Mouse (Mus musculus) brain, embryonic 18.5 days (tissue): Measurements from ENCODE around the gene Gm20518.
A peak's percentile ranks its signal among the peaks of the same experiment; 100 is the strongest.

Experiments
- DNase-seq: peaks from one replicate; pipeline ENCODE4 v3.0.0-alpha.2; 2012; ENCODE audit warnings: low read depth, low spot score

The Gm20518 gene

GRCm38 (mm10) chr16:17807192-17808009 is 84.1 kb downstream of the Gm20518 start:
- DNase-seq: peak; percentile 88

- no peak for DNase-seq
Observed at GRCm38 (mm10) chr16:17806581-17807191, 84.8 kb downstream of the Gm20518 start.

- DNase-seq: no peak
Observed at GRCm38 (mm10) chr16:17804982-17805381, 86.5 kb downstream of the Gm20518 start.

- no peak for DNase-seq
Observed at GRCm38 (mm10) chr16:17804449-17804912, 87.0 kb downstream of the Gm20518 start.

GRCm38 (mm10) chr16:17803675-17804448 is 87.6 kb downstream of the Gm20518 start:
- no peak for DNase-seq

GRCm38 (mm10) chr16:17802839-17803674 is 88.4 kb downstream of the Gm20518 start:
- no peak for DNase-seq

GRCm38 (mm10) chr16:17802456-17802838 is 89.0 kb downstream of the Gm20518 start:
- no peak for DNase-seq

- DNase-seq: no peak
Observed at GRCm38 (mm10) chr16:17801777-17802455, 89.6 kb downstream of the Gm20518 start.

- DNase-seq: no peak
Observed at GRCm38 (mm10) chr16:17799584-17799983, 91.9 kb downstream of the Gm20518 start.

- no peak for DNase-seq
Observed at GRCm38 (mm10) chr16:17798321-17799180, 92.9 kb downstream of the Gm20518 start.

GRCm38 (mm10) chr16:17797812-17798311 is 93.6 kb downstream of the Gm20518 start:
- no peak for DNase-seq

- no peak for DNase-seq
Observed at GRCm38 (mm10) chr16:17796971-17797811, 94.3 kb downstream of the Gm20518 start, which contains the start of gene Scarf2. Gene Scarf2 (plus strand): TSS chr16:17797282.

GRCm38 (mm10) chr16:17796519-17796918 is 95.0 kb downstream of the Gm20518 start:
- DNase-seq: no peak

GRCm38 (mm10) chr16:17795643-17796042 is 95.8 kb downstream of the Gm20518 start:
- DNase-seq: no peak

- DNase-seq: no peak
Observed at GRCm38 (mm10) chr16:17794047-17794446, 97.4 kb downstream of the Gm20518 start.

- DNase-seq: no peak
Observed at GRCm38 (mm10) chr16:17792728-17793127, 98.7 kb downstream of the Gm20518 start.

GRCm38 (mm10) chr16:17785337-17785736 is 106.1 kb downstream of the Gm20518 start:
- no peak for DNase-seq
